Mouse (Mus musculus): Measurements from ENCODE around the gene Gucy1b1. TPM values are rescaled to one million over a fixed set of nuclear protein-coding genes. Genes with fewer than 3 reads are reported as not detected.

The Gucy1b1 gene
- total and polyA plus RNA-seq, 2 experiments = 3.0 to 6.7 TPM

GRCm38 (mm10) chr3:82099127-82099526, 24.6 kb upstream of the Gucy1b1 start:
- Histone ChIP-seq H3K4me1 (ENCODE audit: control insufficient read depth, insufficient read depth, low read length) (no peaks in the 10 kb centered on the region), H3K79me2 (ENCODE audit: control insufficient read depth, insufficient read depth, low read length) (no peaks in the 10 kb centered on the region), H3K4me3 (ENCODE audit: insufficient read depth, low read depth, low read length) (no peak overlapping the region), H3K27me3 (ENCODE audit: control insufficient read depth, insufficient read depth, low read length) (no peaks in the 10 kb centered on the region), H3K9ac (ENCODE audit: low read depth, low read length) (no peak overlapping the region), H3K27ac (replicated peaks; ENCODE audit: insufficient read depth, low read depth, low read length) (no peak overlapping the region), H3K36me3 (ENCODE audit: control insufficient read depth, insufficient read depth, low read length) (no peaks in the 10 kb centered on the region)
- no peak for TF ChIP-seq POLR2A (IDR thresholded peaks at IDR 0.05; ENCODE audit: extremely low read depth, insufficient read depth, low read length)
- no peak for TF ChIP-seq CTCF (IDR thresholded peaks at IDR 0.05; ENCODE audit: low read depth, low read length)
- DNase-seq (ENCODE audit: extremely low read depth, low read depth, low spot score) = no peak
- WGBS = 82% methylated on average over 6 of the region's 6 CpGs

GRCm38 (mm10) chr3:82096801-82097200, 22.3 kb upstream of the Gucy1b1 start:
- no peak overlapping the region for H3K9ac ChIP-seq (ENCODE audit: low read depth, low read length)
- DNase-seq (ENCODE audit: extremely low read depth, low read depth, low spot score) = no peak

GRCm38 (mm10) chr3:82073741-82074181, 728 bp downstream of the Gucy1b1 start:
- H3K79me2 ChIP-seq (ENCODE audit: control insufficient read depth, insufficient read depth, low read length) = no peaks in the 10 kb centered on the region
- peak overlapping the region; percentile 36 for H3K9ac ChIP-seq (ENCODE audit: low read depth, low read length)
- no peak for DNase-seq (ENCODE audit: extremely low read depth, low read depth, low spot score)
- H3K4me3 ChIP-seq (ENCODE audit: insufficient read depth, low read depth, low read length) = peak overlapping the region; percentile 79
- H3K4me1 ChIP-seq (ENCODE audit: control insufficient read depth, insufficient read depth, low read length) = no peaks in the 10 kb centered on the region; the same call in 1 of the 2 replicates
- no peaks in the 10 kb centered on the region for H3K36me3 ChIP-seq (ENCODE audit: control insufficient read depth, insufficient read depth, low read length)
- no peak for TF ChIP-seq POLR2A (IDR thresholded peaks at IDR 0.05; ENCODE audit: extremely low read depth, insufficient read depth, low read length)
- peaks cover 10% of the 10 kb centered on the region; the same call in 1 of the 2 replicates for H3K27me3 ChIP-seq (ENCODE audit: control insufficient read depth, insufficient read depth, low read length)
- peak overlapping the region; percentile 43 for H3K27ac ChIP-seq (replicated peaks; ENCODE audit: insufficient read depth, low read depth, low read length)
- 4% methylated on average over 34 of the region's 34 CpGs for WGBS

More at GRCm38 (mm10) chr3:82096801-82097200, 22.3 kb upstream of the Gucy1b1 start:
- WGBS = 78% methylated on average over 2 of the region's 2 CpGs
- Histone ChIP-seq H3K36me3 (ENCODE audit: control insufficient read depth, insufficient read depth, low read length) (no peaks in the 10 kb centered on the region), H3K27ac (replicated peaks; ENCODE audit: insufficient read depth, low read depth, low read length) (no peak overlapping the region), H3K4me3 (ENCODE audit: insufficient read depth, low read depth, low read length) (no peak overlapping the region), H3K79me2 (ENCODE audit: control insufficient read depth, insufficient read depth, low read length) (no peaks in the 10 kb centered on the region), H3K4me1 (ENCODE audit: control insufficient read depth, insufficient read depth, low read length) (no peaks in the 10 kb centered on the region), H3K27me3 (ENCODE audit: control insufficient read depth, insufficient read depth, low read length) (no peaks in the 10 kb centered on the region)
- no peak for TF ChIP-seq CTCF (IDR thresholded peaks at IDR 0.05; ENCODE audit: low read depth, low read length)
- TF ChIP-seq POLR2A (IDR thresholded peaks at IDR 0.05; ENCODE audit: extremely low read depth, insufficient read depth, low read length) = no peak

GRCm38 (mm10) chr3:82067830-82068229, 6.7 kb downstream of the Gucy1b1 start:
- H3K9ac ChIP-seq (ENCODE audit: low read depth, low read length) = no peak overlapping the region
- H3K79me2 ChIP-seq (ENCODE audit: control insufficient read depth, insufficient read depth, low read length) = no peaks in the 10 kb centered on the region
- DNase-seq (ENCODE audit: extremely low read depth, low read depth, low spot score) = no peak
- no peaks in the 10 kb centered on the region for H3K4me1 ChIP-seq (ENCODE audit: control insufficient read depth, insufficient read depth, low read length)
- no peak overlapping the region for H3K4me3 ChIP-seq (ENCODE audit: insufficient read depth, low read depth, low read length)
- H3K27me3 ChIP-seq (ENCODE audit: control insufficient read depth, insufficient read depth, low read length) = 0 out of 2 replicates have a peak, but pooled peaks cover under 1% of the 10 kb centered on the region
- TF ChIP-seq POLR2A (IDR thresholded peaks at IDR 0.05; ENCODE audit: extremely low read depth, insufficient read depth, low read length) = no peak
- TF ChIP-seq CTCF (IDR thresholded peaks at IDR 0.05; ENCODE audit: low read depth, low read length) = no peak
- no peaks in the 10 kb centered on the region for H3K36me3 ChIP-seq (ENCODE audit: control insufficient read depth, insufficient read depth, low read length)
- 82% methylated on average over 5 of the region's 5 CpGs for WGBS
- no peak overlapping the region for H3K27ac ChIP-seq (replicated peaks; ENCODE audit: insufficient read depth, low read depth, low read length)

- no peak for DNase-seq (ENCODE audit: extremely low read depth, low read depth, low spot score)
- Histone ChIP-seq H3K27ac (replicated peaks; ENCODE audit: insufficient read depth, low read depth, low read length) (peak overlapping the region; percentile 19; the same call in 1 of the 2 replicates), H3K36me3 (ENCODE audit: control insufficient read depth, insufficient read depth, low read length) (no peaks in the 10 kb centered on the region), H3K4me3 (ENCODE audit: insufficient read depth, low read depth, low read length) (no peak overlapping the region), H3K9ac (ENCODE audit: low read depth, low read length) (no peak overlapping the region), H3K27me3 (ENCODE audit: control insufficient read depth, insufficient read depth, low read length) (no peaks in the 10 kb centered on the region), H3K79me2 (ENCODE audit: control insufficient read depth, insufficient read depth, low read length) (no peaks in the 10 kb centered on the region), H3K4me1 (ENCODE audit: control insufficient read depth, insufficient read depth, low read length) (no peaks in the 10 kb centered on the region)
- WGBS = 47% methylated on average over 9 of the region's 9 CpGs
- TF ChIP-seq POLR2A (IDR thresholded peaks at IDR 0.05; ENCODE audit: extremely low read depth, insufficient read depth, low read length) (no peak), CTCF (IDR thresholded peaks at IDR 0.05; ENCODE audit: low read depth, low read length) (no peak)
These were observed 12.9 kb downstream of the Gucy1b1 start for GRCm38 (mm10) chr3:82061402-82062180.

- no peak overlapping the region for H3K4me3 ChIP-seq (ENCODE audit: insufficient read depth, low read depth, low read length)
- TF ChIP-seq CTCF (IDR thresholded peaks at IDR 0.05; ENCODE audit: low read depth, low read length) (no peak), POLR2A (IDR thresholded peaks at IDR 0.05; ENCODE audit: extremely low read depth, insufficient read depth, low read length) (no peak)
- no peaks in the 10 kb centered on the region for H3K79me2 ChIP-seq (ENCODE audit: control insufficient read depth, insufficient read depth, low read length)
- H3K4me1 ChIP-seq (ENCODE audit: control insufficient read depth, insufficient read depth, low read length) = no peaks in the 10 kb centered on the region
- no peaks in the 10 kb centered on the region for H3K27me3 ChIP-seq (ENCODE audit: control insufficient read depth, insufficient read depth, low read length)
- H3K27ac ChIP-seq (replicated peaks; ENCODE audit: insufficient read depth, low read depth, low read length) = no peak overlapping the region
- WGBS = 54% methylated on average over 5 of the region's 5 CpGs
- H3K9ac ChIP-seq (ENCODE audit: low read depth, low read length) = no peak overlapping the region
- peak; percentile 39 for DNase-seq (ENCODE audit: extremely low read depth, low read depth, low spot score)
- no peaks in the 10 kb centered on the region for H3K36me3 ChIP-seq (ENCODE audit: control insufficient read depth, insufficient read depth, low read length)
These were observed 17.3 kb downstream of the Gucy1b1 start for GRCm38 (mm10) chr3:82057201-82057600.
